Mouse (Mus musculus) liver, embryonic 14 days (tissue): ENCODE results near the gene Rab14. TPM values are rescaled to one million over a fixed set of nuclear protein-coding genes. Genes with fewer than 3 reads are reported as not detected.

Experiments
- polyA plus RNA-seq: library from polyadenylated mRNA; depleted of rRNA; stranded (reverse); fragments of >200 nt; gene quantifications from 2 replicates; pipeline ENCODE4 v1.2.3, GENCODE M21; 2012; rRNA removed

Rab14 gene
- polyA plus RNA-seq, result 37.3 and 43.5 TPM in 2 replicates

GRCm38 (mm10) chr2:35200898-35201668 lies at the start of gene Rab14:
TSS of gene Rab14 (minus strand) at chr2:35201120.

Other genes with a start within 250 kb of the Rab14 start
- gene Traf1, start 239.3 kb downstream of the Rab14 start, polyA plus RNA-seq, result 0.08 and 0.24 TPM in 2 replicates
- 58.6 and 61.5 TPM in 2 replicates for gene Hc, start 139.7 kb downstream of the Rab14 start, polyA plus RNA-seq
- 16.5 and 17.9 TPM in 2 replicates for gene AI182371, start 99.6 kb downstream of the Rab14 start, polyA plus RNA-seq
- gene Cntrl, start 91.6 kb downstream of the Rab14 start, polyA plus RNA-seq, result 11.9 and 13.6 TPM in 2 replicates
- 76.4 and 78.6 TPM in 2 replicates for gene Gsn, start 55.3 kb upstream of the Rab14 start, polyA plus RNA-seq
- 65.2 and 79.1 TPM in 2 replicates for gene Stom, start 135.9 kb upstream of the Rab14 start, polyA plus RNA-seq
- not detected in 2 replicates for gene 4930568D16Rik, start 166.6 kb upstream of the Rab14 start, polyA plus RNA-seq
- gene 4930402F06Rik, start 196.1 kb upstream of the Rab14 start, polyA plus RNA-seq, result not detected in 2 replicates